Mouse (Mus musculus) embryonic fibroblast, embryonic 13.5 days (primary cell): ENCODE measurements around the gene Cnpy4.

Experiments used
- CTCF ChIP-seq: IDR thresholded peaks from 2 replicates; pipeline ENCODE4 v1.5.1; 2011; ENCODE audit warnings: mild to moderate bottlenecking, control low read depth, low read length, moderate library complexity, borderline replicate concordance; ENCODE audit not compliant: insufficient read depth
- POLR2A ChIP-seq: IDR thresholded peaks from 2 replicates; pipeline ENCODE4 v1.6.1; 2011; ENCODE audit warnings: low read depth, mild to moderate bottlenecking, control low read depth, low read length, moderate library complexity

DNA sequence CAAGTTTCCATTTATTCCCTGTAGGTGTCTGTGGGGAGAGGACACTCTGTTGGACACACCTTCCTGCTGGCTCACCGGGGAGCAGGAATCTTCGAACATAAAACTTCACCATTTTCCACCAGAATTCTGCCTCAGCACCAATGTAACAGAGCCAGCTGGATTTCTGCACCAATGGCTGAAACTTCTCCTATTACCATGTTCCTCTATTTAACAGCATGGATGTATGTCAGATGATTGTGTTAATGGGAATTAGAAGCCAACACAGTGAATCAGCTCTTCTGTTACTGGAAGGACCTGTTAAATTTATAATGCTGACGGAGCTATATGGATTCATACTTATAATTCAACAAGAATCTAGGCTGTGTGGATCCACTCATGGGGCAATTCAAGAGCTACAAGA, 42.2 kb downstream of the Cnpy4 start:
- TF ChIP-seq CTCF, result no peak
- TF ChIP-seq POLR2A, result no peak
